Mouse (Mus musculus) MEL (cell line): ENCODE data around the gene Slc35c2. TPM values are rescaled to one million over a fixed set of nuclear protein-coding genes. Genes with fewer than 3 reads are reported as not detected.

ENCODE experiments used
- DNase-seq: peaks from one replicate; pipeline ENCODE4 v3.0.0; 2011; ENCODE audit warnings: low read depth, low spot score
- H3K27ac ChIP-seq: 2 replicates; pipeline ENCODE4 v1.5.1; 2012; ENCODE audit warnings: low read depth, mild to moderate bottlenecking, control low read depth, low read length, moderate library complexity; ENCODE audit not compliant: control insufficient read depth
- H3K27me3 ChIP-seq, 2 experiments: fragments of 150-350 bp in 1 of 2; sonication (generic) in 1 of 2; 2 replicates each; pipeline ENCODE4 v1.6.1; 2012; ENCODE audit warnings: low read length in 2 of 2, mild to moderate bottlenecking in 2 of 2, improper control_type of control experiment in 1 of 2, moderate library complexity in 1 of 2; ENCODE audit not compliant: insufficient read depth in 2 of 2, control insufficient read depth in 1 of 2
- H3K36me3 ChIP-seq, 2 experiments: 2 replicates each; pipeline ENCODE4 v1.6.1; 2012 to 2014; ENCODE audit warnings: low read length in 2 of 2, improper control_type of control experiment in 1 of 2, inconsistent platforms in 1 of 2, mild to moderate bottlenecking in 1 of 2; ENCODE audit not compliant: insufficient read depth in 2 of 2, control insufficient read depth in 1 of 2
- H3K4me1 ChIP-seq, 2 experiments: fragments of 150-350 bp in 1 of 2; sonication (generic) in 1 of 2; 2 replicates each; pipeline ENCODE4 v1.6.1; 2012; ENCODE audit warnings: low read length in 2 of 2, improper control_type of control experiment in 1 of 2, mild to moderate bottlenecking in 1 of 2; ENCODE audit not compliant: insufficient read depth in 2 of 2, control insufficient read depth in 1 of 2
- H3K4me3 ChIP-seq, 2 experiments: fragments of 150-350 bp in 1 of 2; sonication (generic) in 1 of 2; 2 replicates each; pipeline ENCODE4 v1.5.1; 2012; ENCODE audit warnings: low read depth in 2 of 2, low read length in 2 of 2, mild to moderate bottlenecking in 2 of 2, moderate library complexity in 2 of 2, control low read depth in 1 of 2, improper control_type of control experiment in 1 of 2; ENCODE audit not compliant: control insufficient read depth in 1 of 2, insufficient read depth in 1 of 2
- H3K79me2 ChIP-seq: 2 replicates; pipeline ENCODE4 v1.6.1; 2012; ENCODE audit warnings: mild to moderate bottlenecking, low read length, moderate library complexity; ENCODE audit not compliant: control insufficient read depth, poor library complexity, insufficient read depth
- H3K9ac ChIP-seq: 2 replicates; pipeline ENCODE4 v1.6.1; 2012; ENCODE audit warnings: low read depth, mild to moderate bottlenecking, control low read depth, low read length, moderate library complexity; ENCODE audit not compliant: control insufficient read depth, poor library complexity, severe bottlenecking
- H3K9me3 ChIP-seq: fragments of 150-350 bp; sonication (generic); replicated peaks from 2 replicates; pipeline ENCODE4 v1.6.1; 2012; ENCODE audit warnings: mild to moderate bottlenecking, low read length, improper control_type of control experiment, moderate library complexity; ENCODE audit not compliant: insufficient read depth
- BHLHE40 ChIP-seq: IDR thresholded peaks from 2 replicates; pipeline ENCODE4 v1.6.1; 2012; ENCODE audit warnings: low read depth, mild to moderate bottlenecking, inconsistent platforms, low read length, improper control_type of control experiment, borderline replicate concordance
- CHD2 ChIP-seq: IDR thresholded peaks from 2 replicates; pipeline ENCODE4 v1.6.1; 2011; ENCODE audit warnings: low read length, improper control_type of control experiment
- CTCF ChIP-seq, 3 experiments: IDR thresholded peaks in 2 of 3; conservative IDR thresholded peaks in 1 of 3; 2 replicates each; pipeline ENCODE4 v1.5.1; 2011 to 2012; ENCODE audit warnings: low read length in 3 of 3, low read depth in 2 of 3, mild to moderate bottlenecking in 2 of 3, improper control_type of control experiment in 1 of 3, inconsistent platforms in 1 of 3, mixed read lengths in 1 of 3, moderate library complexity in 1 of 3; ENCODE audit not compliant: control insufficient read depth in 1 of 3, insufficient read depth in 1 of 3, poor library complexity in 1 of 3, severe bottlenecking in 1 of 3
- E2F4 ChIP-seq: IDR thresholded peaks from 2 replicates; pipeline ENCODE4 v1.6.1; 2011; ENCODE audit warnings: low read depth, low read length, improper control_type of control experiment, borderline replicate concordance
- ELF1 ChIP-seq: IDR thresholded peaks from 2 replicates; pipeline ENCODE4 v1.6.1; 2014; ENCODE audit warnings: low read depth, mild to moderate bottlenecking, inconsistent platforms, low read length, improper control_type of control experiment, moderate library complexity
- EP300 ChIP-seq, 2 experiments: IDR thresholded peaks; 2 replicates each; pipeline ENCODE4 v1.6.1; 2011; ENCODE audit warnings: improper control_type of control experiment in 2 of 2, low read length in 2 of 2, low read depth in 1 of 2, mild to moderate bottlenecking in 1 of 2
- ETS1 ChIP-seq: IDR thresholded peaks from 2 replicates; pipeline ENCODE4 v1.6.1; 2012; ENCODE audit warnings: low read depth, mild to moderate bottlenecking, inconsistent platforms, low read length, improper control_type of control experiment, moderate library complexity
- GABPA ChIP-seq: IDR thresholded peaks from 2 replicates; pipeline ENCODE4 v1.6.1; 2012; ENCODE audit warnings: low read depth, mild to moderate bottlenecking, inconsistent platforms, low read length, improper control_type of control experiment, moderate library complexity
- GATA1 ChIP-seq: IDR thresholded peaks from 2 replicates; pipeline ENCODE4 v1.6.1; 2011; ENCODE audit warnings: low read depth, low read length, improper control_type of control experiment
- JUND ChIP-seq: IDR thresholded peaks from 2 replicates; pipeline ENCODE4 v1.6.1; 2011; ENCODE audit warnings: low read depth, mild to moderate bottlenecking, improper control_type of control experiment, low read length
- KAT2A ChIP-seq: conservative IDR thresholded peaks from 2 replicates; pipeline ENCODE4 v1.6.1; 2012; ENCODE audit warnings: low read depth, low read length, improper control_type of control experiment, inconsistent platforms
- MAZ ChIP-seq: IDR thresholded peaks from 2 replicates; pipeline ENCODE4 v1.6.1; 2012; ENCODE audit warnings: low read depth, mild to moderate bottlenecking, inconsistent platforms, low read length, improper control_type of control experiment
- MYB ChIP-seq: IDR thresholded peaks from 2 replicates; pipeline ENCODE4 v1.6.1; 2011; ENCODE audit warnings: mild to moderate bottlenecking, low read depth, low read length, improper control_type of control experiment
- POLR2A ChIP-seq, 2 experiments: IDR thresholded peaks; 2 replicates each; pipeline ENCODE4 v1.6.1; 2011 to 2012; ENCODE audit warnings: low read length in 2 of 2, mild to moderate bottlenecking in 2 of 2, control low read depth in 1 of 2, improper control_type of control experiment in 1 of 2, low read depth in 1 of 2, moderate library complexity in 1 of 2; ENCODE audit not compliant: control insufficient read depth in 1 of 2, insufficient read depth in 1 of 2, poor library complexity in 1 of 2
- POLR2AphosphoS2 ChIP-seq: IDR thresholded peaks from 2 replicates; pipeline ENCODE4 v1.6.1; 2011; ENCODE audit warnings: low read length, improper control_type of control experiment
- POLR2AphosphoS5 ChIP-seq: IDR thresholded peaks from 2 replicates; pipeline ENCODE4 v1.6.1; 2012; ENCODE audit warnings: low read depth, borderline replicate concordance, mild to moderate bottlenecking, inconsistent platforms, low read length, moderate library complexity, mixed read lengths
- RCOR1 ChIP-seq: IDR thresholded peaks from 2 replicates; pipeline ENCODE4 v1.6.1; 2012; ENCODE audit warnings: low read depth, mild to moderate bottlenecking, inconsistent platforms, low read length, improper control_type of control experiment
- TBP ChIP-seq: IDR thresholded peaks from 2 replicates; pipeline ENCODE4 v1.8.0; 2011; ENCODE audit warnings: low read depth, low read length, improper control_type of control experiment
- USF1 ChIP-seq: IDR thresholded peaks from 2 replicates; pipeline ENCODE4 v1.6.1; 2014; ENCODE audit warnings: low read depth, mild to moderate bottlenecking, inconsistent platforms, low read length, improper control_type of control experiment, moderate library complexity
- USF2 ChIP-seq, 2 experiments: IDR thresholded peaks; 2 replicates each; pipeline ENCODE4 v1.6.1; 2011 to 2012; ENCODE audit warnings: improper control_type of control experiment in 2 of 2, low read length in 2 of 2, borderline replicate concordance in 1 of 2, inconsistent platforms in 1 of 2, low read depth in 1 of 2, mild to moderate bottlenecking in 1 of 2; ENCODE audit not compliant: insufficient read depth in 1 of 2
- ZC3H11A ChIP-seq: IDR thresholded peaks from 2 replicates; pipeline ENCODE4 v1.6.1; 2012; ENCODE audit warnings: low read depth, mild to moderate bottlenecking, inconsistent platforms, low read length, improper control_type of control experiment
- ZKSCAN1 ChIP-seq: IDR thresholded peaks from 2 replicates; pipeline ENCODE4 v1.6.1; 2012; ENCODE audit warnings: low read depth, mild to moderate bottlenecking, inconsistent platforms, low read length, improper control_type of control experiment, moderate library complexity
- ZMIZ1 ChIP-seq: IDR thresholded peaks from 2 replicates; pipeline ENCODE4 v1.6.1; 2012; ENCODE audit warnings: low read depth, mild to moderate bottlenecking, inconsistent platforms, low read length, improper control_type of control experiment, moderate library complexity
- polyA plus RNA-seq, 2 experiments: library from polyadenylated mRNA; stranded (reverse) in 1 of 2; unstranded in 1 of 2; fragments of >175 nt in 1 of 2; fragments of >200 nt in 1 of 2; gene quantifications; 2 replicates each; pipeline versions ENCODE4 v1.2.1 to v1.2.4; 2012; ENCODE audit warnings: low replicate concordance in 2 of 2, low read depth in 1 of 2; ENCODE audit not compliant: insufficient read length in 2 of 2, insufficient read depth in 1 of 2, missing spikeins in 1 of 2
- total RNA-seq: library from RNA; depleted of rRNA; stranded (reverse); fragments of 300-350 nt; gene quantifications from 2 replicates; pipeline ENCODE4 v1.2.3, GENCODE M21; 2012

Gene Slc35c2
- total and polyA plus RNA-seq, 3 experiments = 64.9 to 121 TPM; not detected in 1

DNA sequence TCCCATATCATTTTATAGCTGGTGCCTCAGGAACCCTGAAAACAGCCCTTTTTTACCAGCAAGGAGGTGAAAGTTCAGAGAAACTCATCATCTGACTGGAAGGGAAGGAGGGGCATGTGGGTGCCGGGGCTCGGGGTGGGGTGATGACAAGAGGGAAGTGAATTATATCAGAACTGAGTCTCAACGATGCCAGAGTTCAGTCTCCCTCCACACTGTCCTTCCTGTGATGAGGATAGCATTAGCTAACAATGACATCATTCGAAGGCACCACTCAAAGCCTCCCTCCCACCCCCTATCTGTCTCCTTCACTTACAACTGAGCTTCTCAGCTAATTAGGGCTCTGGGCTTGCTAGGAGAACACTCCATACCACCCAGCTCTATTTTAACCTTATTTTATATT, 31.8 kb upstream of the Slc35c2 start:
- H3K9ac ChIP-seq = no peak overlapping the region
- H3K9me3 ChIP-seq = no peaks in the 10 kb centered on the region
- peaks cover 39 to 64% of the 10 kb centered on the region in 2 experiments for H3K4me1 ChIP-seq
- peak; percentile 70 for DNase-seq
- no peaks in the 10 kb centered on the region for H3K27me3 ChIP-seq
- H3K27ac ChIP-seq = no peak overlapping the region; the same call in 1 of the 2 replicates
- H3K79me2 ChIP-seq = peaks cover 10% of the 10 kb centered on the region
- no peak overlapping the region for H3K4me3 ChIP-seq
- TF ChIP-seq EP300 (IDR thresholded peaks at IDR 0.05; ENCODE audit: low read depth in 1 of 2, low read length in 2 of 2) (0 out of 4 replicates have a peak, but pooled peaks of 1 of the 2 experiments have one; percentile 7), ETS1 (peak; percentile 73), CTCF (IDR thresholded peaks at IDR 0.05 in 2 of 3, conservative IDR thresholded peaks at IDR 0.05 in 1 of 3; ENCODE audit: control insufficient read depth in 1 of 3, insufficient read depth in 1 of 3, low read depth in 2 of 3, low read length in 3 of 3, poor library complexity in 1 of 3, severe bottlenecking in 1 of 3) (no peak), KAT2A (no peak), MAZ (0 out of 2 replicates have a peak, but pooled peaks have one; percentile 39), USF1 (peak; percentile 29; the same call in 1 of the 2 replicates)
- H3K36me3 ChIP-seq = peaks cover 0 to 51% of the 10 kb centered on the region in 2 experiments; a peak in 2 of 4 replicates

DNA sequence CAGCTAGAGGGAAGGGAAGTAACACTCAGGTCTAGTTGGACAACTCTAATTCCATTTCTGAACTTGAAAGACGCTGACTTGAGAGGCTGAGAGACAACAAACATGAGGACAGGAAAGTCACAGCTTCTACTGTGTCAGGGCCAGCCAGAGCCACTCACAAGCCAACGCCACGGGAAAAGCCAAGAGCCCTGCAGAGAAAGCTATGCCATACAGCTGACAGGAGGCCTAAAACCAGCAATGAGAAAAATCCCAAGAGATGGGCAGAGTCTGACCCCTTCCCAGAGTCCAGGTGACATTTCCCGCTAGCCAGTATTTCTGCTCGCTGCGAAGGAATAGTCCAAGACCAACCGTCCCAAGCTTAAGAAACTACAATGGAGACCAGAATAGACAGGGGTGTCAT, 31.3 kb upstream of the Slc35c2 start:
- H3K4me3 ChIP-seq = no peak overlapping the region
- H3K9me3 ChIP-seq = no peaks in the 10 kb centered on the region
- H3K27me3 ChIP-seq = no peaks in the 10 kb centered on the region
- no peak for DNase-seq
- no peak overlapping the region for H3K9ac ChIP-seq
- TF ChIP-seq BHLHE40 (no peak), POLR2AphosphoS2 (no peak), USF2 (IDR thresholded peaks at IDR 0.05; ENCODE audit: borderline replicate concordance in 1 of 2, insufficient read depth in 1 of 2, low read depth in 1 of 2, low read length in 2 of 2) (no peak), JUND (no peak), ELF1 (no peak), EP300 (IDR thresholded peaks at IDR 0.05; ENCODE audit: low read depth in 1 of 2, low read length in 2 of 2) (no peak), MYB (no peak), ZMIZ1 (no peak), TBP (no peak), POLR2AphosphoS5 (no peak), USF1 (no peak), POLR2A (IDR thresholded peaks at IDR 0.05; ENCODE audit: control insufficient read depth in 1 of 2, insufficient read depth in 1 of 2, low read depth in 1 of 2, low read length in 2 of 2, poor library complexity in 1 of 2) (no peak), ZC3H11A (no peak), E2F4 (no peak), CHD2 (no peak), GATA1 (no peak), KAT2A (no peak), GABPA (no peak), ZKSCAN1 (no peak), RCOR1 (no peak)
- H3K4me1 ChIP-seq = peaks cover 39 to 64% of the 10 kb centered on the region in 2 experiments
- peaks cover 0 to 51% of the 10 kb centered on the region in 2 experiments; a peak in 2 of 4 replicates for H3K36me3 ChIP-seq
- H3K27ac ChIP-seq = no peak overlapping the region
- peaks cover 7% of the 10 kb centered on the region for H3K79me2 ChIP-seq
